Mouse (Mus musculus) embryo, embryonic 9.5 days (tissue): ENCODE data around the gene Grin2a.

Experiments
- DNase-seq: peaks from one replicate; pipeline ENCODE4 v3.0.0-alpha.2; 2017; ENCODE audit errors: extremely low spot score

Grin2a gene

DNA sequence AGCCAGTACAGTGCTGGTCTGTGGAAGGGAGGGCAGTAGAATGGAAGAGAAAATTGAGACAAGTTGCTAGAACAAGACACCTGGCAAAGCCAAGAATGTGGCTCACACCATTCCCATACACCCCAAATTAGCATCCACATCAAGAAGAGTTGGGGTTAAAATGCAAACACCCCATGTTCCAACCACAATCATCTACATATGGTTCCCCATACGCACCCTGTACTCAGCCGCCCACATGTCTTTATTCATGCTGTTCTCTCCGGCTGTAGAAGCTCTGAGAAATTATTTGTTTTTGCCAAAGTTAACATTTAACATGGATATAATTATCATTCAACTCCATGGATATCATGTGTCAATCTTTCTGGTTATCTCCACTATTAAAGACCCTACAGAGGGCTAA is 22.7 kb downstream of the Grin2a start:
- DNase-seq, result no peak

GRCm38 (mm10) chr16:9964469-9964868 is 30.9 kb downstream of the Grin2a start:
- no peak for DNase-seq

DNA sequence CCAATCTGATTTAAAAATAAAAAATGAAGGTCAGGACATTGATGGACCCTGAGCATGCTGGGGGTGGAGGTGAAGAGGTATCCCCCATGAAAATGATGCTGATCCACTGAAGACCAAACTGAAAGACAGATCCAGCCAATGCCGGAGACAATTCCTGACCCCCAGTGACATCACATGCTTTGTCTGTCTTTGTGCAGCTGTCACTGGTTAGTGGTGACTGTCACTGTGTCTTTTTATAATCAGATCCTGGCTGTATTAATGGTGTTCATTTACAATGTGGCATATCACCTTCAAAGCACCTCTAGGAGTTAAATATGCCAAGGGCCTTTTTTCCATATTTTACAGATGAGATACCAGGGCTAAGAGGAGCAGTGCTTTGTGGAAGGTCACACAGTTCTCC is 32.9 kb downstream of the Grin2a start:
- no peak for DNase-seq

- no peak for DNase-seq
These were observed 36.0 kb downstream of the Grin2a start for GRCm38 (mm10) chr16:9959340-9959739.

- DNase-seq, result no peak
These were observed 41.1 kb downstream of the Grin2a start for GRCm38 (mm10) chr16:9954266-9954665.

DNA sequence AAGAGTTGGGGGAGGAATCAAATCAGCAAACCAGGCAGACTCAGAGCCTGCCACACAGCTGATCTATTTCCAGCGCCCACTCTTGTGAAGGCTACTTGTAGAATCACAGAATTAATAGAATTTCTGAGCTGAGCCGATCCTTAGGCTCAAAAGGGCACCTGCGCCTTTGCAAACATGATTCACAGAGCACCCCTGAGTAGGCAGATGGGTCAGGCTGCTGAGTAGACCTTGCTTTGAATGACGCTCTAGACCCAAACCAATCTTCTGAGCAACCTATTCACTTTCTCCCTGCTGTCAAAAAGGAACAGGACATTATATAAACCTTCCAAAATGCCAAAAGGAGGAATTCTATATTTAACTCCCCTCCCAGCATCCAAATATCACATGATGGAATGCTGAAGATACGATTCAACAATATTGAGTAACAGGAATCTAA is 41.9 kb downstream of the Grin2a start:
- DNase-seq, result no peak

GRCm38 (mm10) chr16:9949250-9949649 is 46.1 kb downstream of the Grin2a start:
- DNase-seq, result no peak

DNA sequence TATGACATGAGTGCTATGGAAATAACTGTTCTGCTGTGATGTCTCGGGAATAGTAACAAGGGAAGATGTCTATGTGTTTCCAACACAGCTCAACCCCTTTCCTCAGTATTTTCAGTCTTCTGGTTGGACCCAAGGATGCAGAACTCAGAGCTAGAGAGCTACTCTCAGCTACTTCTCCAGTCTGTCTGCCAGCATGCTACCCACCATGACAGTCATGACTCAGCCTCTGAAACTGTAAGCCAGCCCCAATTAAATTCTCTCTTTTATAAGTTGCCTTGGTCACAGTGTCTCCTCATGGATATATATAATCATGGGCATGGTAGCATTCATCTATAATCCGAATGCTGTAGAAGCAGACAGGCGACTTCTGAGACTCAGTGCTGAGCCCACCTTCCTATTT is 47.9 kb downstream of the Grin2a start:
- DNase-seq, result no peak

DNA sequence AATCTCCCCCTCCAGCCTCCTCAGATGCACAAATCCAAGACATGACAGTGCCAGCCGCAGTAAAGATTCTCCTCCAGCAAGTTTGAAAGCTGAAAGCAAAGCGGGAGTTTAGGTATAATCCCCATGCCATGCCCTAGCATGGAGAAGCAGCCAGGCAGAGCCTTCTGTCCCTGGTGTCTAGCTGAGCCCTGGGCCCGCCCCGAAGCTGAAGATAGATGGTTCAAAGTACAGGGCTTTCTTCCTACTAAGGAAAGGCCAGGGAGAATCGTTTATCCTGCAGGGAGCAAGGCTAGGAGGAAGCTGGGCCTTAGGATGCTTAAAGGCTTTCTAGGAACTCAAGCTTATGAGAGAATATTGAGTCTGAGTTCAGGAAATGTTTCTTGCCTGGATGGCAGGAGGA is 50.5 kb downstream of the Grin2a start:
- DNase-seq, result no peak

GRCm38 (mm10) chr16:9941306-9941930 is 53.9 kb downstream of the Grin2a start:
- DNase-seq, result no peak

DNA sequence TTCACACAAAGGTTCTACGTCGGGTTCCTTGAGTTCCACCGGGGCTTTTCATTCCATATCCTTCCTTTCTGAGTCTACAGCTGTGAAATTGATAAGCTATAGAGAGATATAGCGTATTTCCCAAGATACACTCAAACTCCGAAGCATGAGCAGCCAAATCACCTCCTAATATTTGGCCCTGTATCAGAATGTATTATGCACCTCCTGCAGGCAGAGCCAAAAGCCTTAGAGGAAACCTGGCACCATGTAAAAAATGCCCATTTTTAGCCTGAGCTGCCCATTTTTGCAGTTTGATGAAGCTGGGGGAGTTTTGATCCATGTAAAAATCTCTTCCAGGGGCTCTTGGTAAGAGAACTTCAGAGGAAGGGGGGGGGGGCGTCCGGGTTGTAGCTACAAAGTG is 54.6 kb downstream of the Grin2a start:
- DNase-seq, result no peak

DNA sequence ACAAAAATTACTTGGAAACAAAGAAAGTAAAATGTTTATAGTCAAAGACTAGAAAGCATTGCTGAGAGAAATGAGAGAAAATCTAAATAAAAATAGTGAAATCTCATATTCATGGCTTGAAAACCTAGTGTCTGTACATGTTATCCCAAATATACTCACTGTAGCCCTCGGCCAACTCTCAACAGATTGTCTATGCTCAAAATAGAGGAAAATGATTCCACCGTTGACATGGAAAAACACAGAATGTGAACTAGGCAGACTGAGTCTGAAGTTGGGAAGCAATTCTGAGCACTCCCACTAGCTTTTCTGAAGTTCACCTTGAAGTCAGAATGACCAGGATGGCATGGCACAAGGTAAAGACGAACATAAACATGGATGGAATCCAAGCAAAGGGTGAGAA is 84.7 kb downstream of the Grin2a start:
- DNase-seq, result no peak

DNA sequence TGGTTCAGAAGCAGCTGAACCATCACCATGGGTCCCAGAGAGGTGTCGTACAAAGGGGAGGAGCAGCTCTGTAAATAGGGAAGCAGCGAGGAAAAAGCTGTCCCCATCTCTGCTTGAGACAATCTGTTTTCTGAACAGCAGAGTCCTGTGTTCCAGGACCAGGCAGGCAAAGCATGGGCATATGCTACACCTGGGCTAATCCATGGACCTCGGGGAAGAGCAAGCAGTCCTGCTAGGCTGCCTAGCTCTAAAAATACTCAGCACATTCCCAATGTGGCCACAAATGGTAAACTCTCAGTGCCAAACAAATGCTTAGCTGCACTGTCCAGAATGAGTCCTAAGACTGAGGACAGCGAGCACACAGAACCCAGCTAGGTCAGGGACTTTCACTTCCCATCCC is 86.1 kb downstream of the Grin2a start:
- no peak for DNase-seq

GRCm38 (mm10) chr16:9904443-9904842 is 90.9 kb downstream of the Grin2a start:
- DNase-seq, result no peak

DNA sequence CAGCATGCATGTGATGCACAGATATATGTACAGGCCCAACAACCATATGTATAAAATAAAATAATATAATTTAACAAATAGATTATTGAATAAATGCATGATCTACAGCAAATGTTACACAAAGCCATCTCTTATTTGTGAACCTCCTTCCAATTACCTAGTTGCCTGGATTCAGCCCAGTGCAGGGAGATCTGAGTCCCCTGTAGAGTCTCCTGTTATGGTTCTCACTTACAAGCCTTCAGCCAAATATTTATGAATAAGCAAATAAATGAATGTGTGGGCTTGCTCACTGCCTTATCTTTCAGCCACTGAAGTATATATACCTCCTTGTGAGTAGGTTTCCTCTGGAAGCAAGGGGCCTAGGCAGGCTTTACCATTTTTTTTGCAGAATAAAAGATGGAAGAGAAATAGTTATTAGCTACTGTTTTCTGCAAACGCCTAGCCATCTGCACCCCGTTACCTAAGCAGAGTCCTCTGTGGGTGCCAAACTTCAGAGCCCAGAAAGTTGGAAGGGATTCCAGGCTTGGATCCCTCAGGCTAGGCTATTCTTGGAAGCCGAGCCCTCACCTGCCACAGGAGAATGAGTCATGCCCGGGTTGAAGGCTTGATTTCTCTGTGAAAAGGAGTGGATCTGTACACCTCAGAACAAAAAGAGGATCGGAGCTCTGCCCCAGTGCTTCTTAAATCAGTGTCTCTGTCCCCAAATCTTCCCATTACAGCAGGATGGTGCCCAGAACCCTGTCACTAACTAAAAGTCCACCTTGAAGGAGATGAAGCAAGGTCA is 92.5 kb downstream of the Grin2a start:
- DNase-seq, result no peak

- DNase-seq, result no peak
These were observed 93.9 kb downstream of the Grin2a start for GRCm38 (mm10) chr16:9901433-9901832.

GRCm38 (mm10) chr16:9900996-9901395 is 94.4 kb downstream of the Grin2a start:
- no peak for DNase-seq

DNA sequence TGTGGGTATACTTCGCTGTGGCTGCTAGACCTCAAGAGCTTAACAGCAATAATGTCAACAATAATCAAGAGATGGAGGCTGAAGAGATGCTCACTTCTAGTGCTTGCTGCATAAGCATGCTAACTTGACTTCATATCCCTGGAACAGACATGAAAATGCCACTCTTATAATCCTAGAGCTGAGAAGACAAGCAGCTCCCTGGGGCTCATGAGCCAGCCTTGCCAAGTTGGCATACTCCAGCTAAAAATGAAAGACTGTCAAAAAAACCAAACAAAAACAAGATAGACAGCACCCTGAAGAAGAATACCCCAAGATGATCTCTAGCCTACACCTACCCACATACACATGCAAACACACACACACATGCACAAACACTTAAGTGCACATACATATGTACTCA is 95.2 kb downstream of the Grin2a start:
- no peak for DNase-seq

DNA sequence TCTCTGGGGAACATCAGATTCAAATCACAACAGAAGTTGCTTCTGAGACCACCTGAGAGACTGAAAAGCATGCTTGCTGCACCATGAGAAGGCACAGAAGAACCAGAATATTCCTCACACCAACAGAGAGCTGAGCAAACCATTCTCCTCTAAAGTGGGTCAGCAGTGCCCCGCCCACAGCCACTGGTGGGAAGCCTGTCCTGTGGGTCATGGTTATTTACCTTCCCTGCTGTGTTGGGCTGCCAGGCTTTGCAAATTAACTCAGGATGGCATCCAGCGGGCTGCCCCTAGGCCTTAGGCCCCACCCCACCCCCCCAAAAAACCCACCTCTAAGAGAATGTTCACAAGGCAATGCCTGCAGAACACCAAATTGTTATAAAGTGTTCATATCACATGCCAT is 96.2 kb downstream of the Grin2a start:
- DNase-seq, result no peak

- DNase-seq, result no peak
These were observed 99.8 kb downstream of the Grin2a start for GRCm38 (mm10) chr16:9895581-9895980.

- DNase-seq, result no peak
These were observed 109.2 kb downstream of the Grin2a start for GRCm38 (mm10) chr16:9886155-9886554.

DNA sequence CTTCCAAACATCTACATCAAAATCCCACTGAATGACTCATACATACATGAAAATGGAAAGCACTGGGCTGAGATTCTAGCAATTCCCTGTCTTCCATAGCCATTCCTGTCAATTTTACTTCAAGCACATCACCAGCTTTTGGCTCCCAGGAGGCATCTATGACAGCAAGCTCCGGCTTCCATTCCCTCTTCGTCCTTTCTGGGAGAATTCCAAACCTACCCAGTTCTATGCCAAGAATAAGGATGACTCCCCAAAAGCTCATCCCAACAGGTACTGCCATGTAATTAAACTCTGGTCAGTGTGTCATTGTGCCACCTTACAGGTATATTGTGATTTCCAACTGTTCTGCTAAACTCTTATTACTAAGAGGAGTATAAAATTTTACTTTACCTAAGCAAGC is 111.2 kb downstream of the Grin2a start:
- DNase-seq, result no peak

- no peak for DNase-seq
These were observed 112.9 kb downstream of the Grin2a start for GRCm38 (mm10) chr16:9882420-9882819.

- no peak for DNase-seq
These were observed 122.4 kb downstream of the Grin2a start for GRCm38 (mm10) chr16:9873001-9873400.
